In the genomic region with DNA sequence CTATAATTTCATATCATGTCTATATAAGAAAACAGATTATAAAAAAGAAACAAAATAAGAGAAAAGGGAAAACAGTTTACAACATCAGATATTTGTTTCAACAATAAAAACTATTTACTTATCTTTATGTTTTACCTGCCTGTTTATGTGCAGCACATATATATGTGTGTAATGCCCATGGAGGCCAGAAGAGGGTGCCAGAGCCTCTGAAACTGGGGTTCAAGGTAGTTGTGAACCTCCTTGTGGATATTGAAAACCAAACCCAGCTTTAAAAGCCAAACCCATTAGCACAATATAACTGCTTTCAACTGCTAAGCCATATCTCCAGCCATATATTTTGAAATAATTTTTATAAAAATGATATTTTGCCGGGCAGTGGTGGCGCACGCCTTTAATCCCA, we compare ENCODE assay signal across 9 mouse cellular contexts. TPM values are rescaled to one million over a fixed set of nuclear protein-coding genes. Genes with fewer than 3 reads are reported as not detected.
DNase-seq lines count a peak whose midpoint lies in the region; ATAC-seq and TF ChIP-seq lines count a peak whose summit lies in the region.
"Had no signal": no experiment of that assay in that cellular context is flagged by ENCODE, and none has a peak within 500 bp of the region (broad histone marks: within the 10 kb centered on the region; RNA-seq: fewer than 3 reads in every experiment).

No protein-coding gene starts in this region.

- no peaks in the 10 kb centered on the region for H3K4me1 ChIP-seq in forebrain, postnatal 0 days (ENCODE audit: insufficient read depth)
- H3K4me1 ChIP-seq in forebrain, embryonic 15.5 days: no peaks in the 10 kb centered on the region
- H3K4me1 ChIP-seq in hindbrain, postnatal 0 days (ENCODE audit: insufficient read depth, low read length): no peaks in the 10 kb centered on the region

- no peaks in the 10 kb centered on the region for H3K9me3 ChIP-seq in forebrain, postnatal 0 days (ENCODE audit: low read length)
- no peaks in the 10 kb centered on the region for H3K9me3 ChIP-seq in forebrain, embryonic 15.5 days
- no peaks in the 10 kb centered on the region for H3K9me3 ChIP-seq in hindbrain, postnatal 0 days (ENCODE audit: low read length)

- H3K27ac ChIP-seq in forebrain, postnatal 0 days (ENCODE audit: low read depth, low read length): no peak overlapping the region
- H3K27ac ChIP-seq in forebrain, embryonic 15.5 days (replicated peaks): no peak overlapping the region
- H3K27ac ChIP-seq in hindbrain, postnatal 0 days: no peak overlapping the region

- H3K4me2 ChIP-seq in forebrain, postnatal 0 days (ENCODE audit: low read depth): no peak overlapping the region
- H3K4me2 ChIP-seq in forebrain, embryonic 15.5 days (replicated peaks): no peak overlapping the region
- H3K4me2 ChIP-seq in hindbrain, postnatal 0 days (ENCODE audit: low read depth, low read length): no peak overlapping the region

- WGBS in forebrain, postnatal 0 days: 78% methylated on average over 3 of the region's 3 CpGs
- WGBS in forebrain, embryonic 15.5 days: 76% methylated on average over 3 of the region's 3 CpGs
- 82% methylated on average over 3 of the region's 3 CpGs for WGBS in hindbrain, postnatal 0 days

- no peak for ATAC-seq in forebrain, postnatal 0 days
- no peak for ATAC-seq in forebrain, embryonic 15.5 days (replicated peaks)
- no peak for ATAC-seq in hindbrain, postnatal 0 days

- no peaks in the 10 kb centered on the region for H3K36me3 ChIP-seq in forebrain, postnatal 0 days (ENCODE audit: insufficient read depth)
- no peaks in the 10 kb centered on the region for H3K36me3 ChIP-seq in forebrain, embryonic 15.5 days
- no peaks in the 10 kb centered on the region for H3K36me3 ChIP-seq in hindbrain, postnatal 0 days (ENCODE audit: insufficient read depth, low read length)

- H3K4me3 ChIP-seq in forebrain, postnatal 0 days (ENCODE audit: low read depth, low read length): no peak overlapping the region
- H3K4me3 ChIP-seq in forebrain, embryonic 15.5 days: no peak overlapping the region
- H3K4me3 ChIP-seq in hindbrain, postnatal 0 days (ENCODE audit: low read length): no peak overlapping the region
- H3K4me3 ChIP-seq: myocyte had no signal

- peak; percentile 43 for DNase-seq in forebrain, postnatal 0 days
- DNase-seq in right cerebral cortex, postnatal 14 days: peak; percentile 29
- DNase-seq in right cerebral cortex, adult 18-20 months: no peak
- DNase-seq in c-Kit-positive CD71-positive TER-119-positive erythroid progenitor cells, embryonic 14.5 days (ENCODE audit: low spot score): peak; percentile 57
- DNase-seq in hindbrain, postnatal 0 days (ENCODE audit: low spot score): peak; percentile 55
- DNase-seq in lung, postnatal 14 days: peak; percentile 69
- DNase-seq in thymus, postnatal 0 days (ENCODE audit: low spot score): peak; percentile 60

- H3K27me3 ChIP-seq in forebrain, postnatal 0 days (ENCODE audit: insufficient read depth, low read length): no peaks in the 10 kb centered on the region
- no peaks in the 10 kb centered on the region for H3K27me3 ChIP-seq in forebrain, embryonic 15.5 days
- H3K27me3 ChIP-seq in hindbrain, postnatal 0 days (ENCODE audit: insufficient read depth, low read length): no peaks in the 10 kb centered on the region

- H3K9ac ChIP-seq in forebrain, postnatal 0 days: no peak overlapping the region
- H3K9ac ChIP-seq in forebrain, embryonic 15.5 days (replicated peaks): no peak overlapping the region
- H3K9ac ChIP-seq in hindbrain, postnatal 0 days (replicated peaks; ENCODE audit: low read length): no peak overlapping the region

- TF ChIP-seq CTCF in forebrain, postnatal 0 days (IDR thresholded peaks at IDR 0.05; ENCODE audit: low read depth): peak; percentile 61
- peak; percentile 67 for TF ChIP-seq CTCF in hindbrain, postnatal 0 days (IDR thresholded peaks at IDR 0.05; ENCODE audit: low read depth)

RNA-seq across cellular contexts. Expression of a gene that starts 27.5 kb away (rescaled TPM):
- 17.2 and 23.9 TPM in 2 replicates for total RNA-seq in forebrain, postnatal 0 days (2014; rRNA removed)
- 7.3 and 8.3 TPM in 2 replicates for polyA plus RNA-seq in forebrain, postnatal 0 days (2015; fragmentation: Nextera tagmentation; extraction: Ambion mirVana)
- 5.9 and 7.4 TPM in 2 replicates for polyA plus RNA-seq in forebrain, embryonic 15.5 days (2015; fragmentation: Nextera tagmentation; extraction: Ambion mirVana)
- total RNA-seq in hindbrain, postnatal 0 days (2014; rRNA removed): 25.4 and 26.3 TPM in 2 replicates
- polyA plus RNA-seq in hindbrain, postnatal 0 days (2015; fragmentation: Nextera tagmentation; extraction: Ambion mirVana): 14.6 and 15.9 TPM in 2 replicates
- polyA plus RNA-seq in thymus, postnatal 0 days (2015; fragmentation: Nextera tagmentation; extraction: Ambion mirVana): 1.2 and 1.6 TPM in 2 replicates

RNA-seq across cellular contexts. Expression of a gene that starts 33.9 kb away (rescaled TPM):
- 25.5 and 25.9 TPM in 2 replicates for total RNA-seq in forebrain, postnatal 0 days (2014; rRNA removed)
- 19.2 and 21.3 TPM in 2 replicates for polyA plus RNA-seq in forebrain, postnatal 0 days (2015; fragmentation: Nextera tagmentation; extraction: Ambion mirVana)
- 52.9 and 53.8 TPM in 2 replicates for polyA plus RNA-seq in forebrain, embryonic 15.5 days (2015; fragmentation: Nextera tagmentation; extraction: Ambion mirVana)
- total RNA-seq in hindbrain, postnatal 0 days (2014; rRNA removed): 19.1 and 21.2 TPM in 2 replicates
- 16.3 and 16.4 TPM in 2 replicates for polyA plus RNA-seq in hindbrain, postnatal 0 days (2015; fragmentation: Nextera tagmentation; extraction: Ambion mirVana)
- polyA plus RNA-seq in thymus, postnatal 0 days (2015; fragmentation: Nextera tagmentation; extraction: Ambion mirVana): 16.6 and 17.8 TPM in 2 replicates
